Mouse (Mus musculus) liver, postnatal 0 days (tissue): ENCODE measurements around the gene Mgp. TPM values are rescaled to one million over a fixed set of nuclear protein-coding genes. Genes with fewer than 3 reads are reported as not detected.

ENCODE experiments used
- ATAC-seq: fragments of 200-750 bp; cut with Nextera tagmentation; 2 replicates; pipeline ENCODE4 v1.8.0; 2017; ENCODE audit warnings: mild to moderate bottlenecking, moderate library complexity
- DNase-seq: peaks from one replicate; pipeline ENCODE4 v3.0.0-alpha.2; 2016
- H3K27ac ChIP-seq: fragments of 300-500 bp; sonication (generic); 2 replicates; pipeline ENCODE4 v1.5.1; 2014; ENCODE audit warnings: antibody characterized with exemption, moderate library complexity, mild to moderate bottlenecking, low read depth
- H3K27me3 ChIP-seq: fragments of 300-500 bp; sonication (generic); 2 replicates; pipeline ENCODE4 v1.6.1; 2014; ENCODE audit warnings: low read length, control low read depth, mixed read lengths; ENCODE audit not compliant: insufficient read depth
- H3K36me3 ChIP-seq: fragments of 300-500 bp; sonication (generic); replicated peaks from 2 replicates; pipeline ENCODE4 v1.6.1; 2014; ENCODE audit warnings: mild to moderate bottlenecking, control low read depth, low read length, moderate library complexity, mixed read lengths; ENCODE audit not compliant: insufficient read depth
- H3K4me1 ChIP-seq: fragments of 300-500 bp; sonication (generic); 2 replicates; pipeline ENCODE4 v1.6.1; 2014; ENCODE audit warnings: antibody characterized with exemption, mild to moderate bottlenecking, control low read depth; ENCODE audit not compliant: insufficient read depth
- H3K4me2 ChIP-seq: fragments of 300-500 bp; sonication (generic); 2 replicates; pipeline ENCODE4 v1.6.1; 2014; ENCODE audit warnings: low read depth, mild to moderate bottlenecking, low read length, moderate library complexity, mixed read lengths
- H3K4me3 ChIP-seq: fragments of 300-500 bp; sonication (generic); 2 replicates; pipeline ENCODE4 v1.5.1; 2014; ENCODE audit warnings: low read depth, low read length
- H3K9ac ChIP-seq: fragments of 300-500 bp; sonication (generic); replicated peaks from 2 replicates; pipeline ENCODE4 v1.6.1; 2014; ENCODE audit warnings: mild to moderate bottlenecking, moderate library complexity
- H3K9me3 ChIP-seq: fragments of 300-500 bp; sonication (generic); 2 replicates; pipeline ENCODE4 v1.6.1; 2016; ENCODE audit warnings: mild to moderate bottlenecking, control low read depth, low read length, mixed read lengths
- CTCF ChIP-seq: sonication (generic); IDR thresholded peaks from 2 replicates; pipeline ENCODE4 v1.5.1; 2016; ENCODE audit warnings: antibody characterized with exemption, low read depth
- EP300 ChIP-seq: IDR thresholded peaks from 2 replicates; pipeline ENCODE4 v1.6.1; 2016; ENCODE audit warnings: antibody characterized with exemption, low read depth, mild to moderate bottlenecking
- WGBS: fragments of 180-500 bp; shearing (Covaris S2); extraction: QIAGEN DNeasy Blood & Tissue Kit; methylation state at CpG from one replicate; pipeline ENCODE4 v1.1.7; 2014; ENCODE audit not compliant: insufficient replicate concordance; 5-methylcytosine and 5-hydroxymethylcytosine counted together
- polyA plus RNA-seq: library from polyadenylated mRNA; unstranded; fragments of >200 nt; fragmentation: Nextera tagmentation; extraction: Ambion mirVana; gene quantifications from 2 replicates; pipeline ENCODE4 v1.2.1, GENCODE M21; 2015

Mgp gene
- polyA plus RNA-seq, 1 experiment from 2014 or later = 4.5 TPM

- no peaks in the 10 kb centered on the region for H3K9me3 ChIP-seq
- H3K4me2 ChIP-seq = no peak overlapping the region
- H3K4me3 ChIP-seq = no peak overlapping the region
- H3K27ac ChIP-seq = no peak overlapping the region
- no peaks in the 10 kb centered on the region for H3K27me3 ChIP-seq
- WGBS = 82% methylated on average over 5 of the region's 5 CpGs
- H3K9ac ChIP-seq = no peak overlapping the region
- peaks cover 22% of the 10 kb centered on the region for H3K36me3 ChIP-seq
- H3K4me1 ChIP-seq = peaks cover 18% of the 10 kb centered on the region
- no peak for ATAC-seq
- no peak for TF ChIP-seq EP300
- TF ChIP-seq CTCF = no peak
- DNase-seq = no peak
Measured at GRCm38 (mm10) chr6:136845706-136846480, 29.7 kb downstream of the Mgp start.

- Histone ChIP-seq H3K27me3 (no peaks in the 10 kb centered on the region), H3K4me1 (peaks cover 9% of the 10 kb centered on the region), H3K9me3 (no peaks in the 10 kb centered on the region), H3K9ac (no peak overlapping the region), H3K4me2 (no peak overlapping the region), H3K4me3 (no peak overlapping the region), H3K36me3 (peaks cover 19% of the 10 kb centered on the region), H3K27ac (no peak overlapping the region)
- DNase-seq = no peak
- TF ChIP-seq EP300 = no peak
- no peak for TF ChIP-seq CTCF
- ATAC-seq = no peak
- WGBS = 84% methylated on average over 2 of the region's 2 CpGs
Measured at GRCm38 (mm10) chr6:136844903-136845302, 30.7 kb downstream of the Mgp start.

GRCm38 (mm10) chr6:136837323-136837722 lies 38.3 kb downstream of the Mgp start:
- no peaks in the 10 kb centered on the region for H3K9me3 ChIP-seq
- no peak overlapping the region for H3K27ac ChIP-seq
- H3K4me3 ChIP-seq = no peak overlapping the region
- no peak overlapping the region for H3K9ac ChIP-seq
- DNase-seq (no peak), ATAC-seq (no peak)
- H3K4me1 ChIP-seq = no peaks in the 10 kb centered on the region
- H3K4me2 ChIP-seq = no peak overlapping the region
- TF ChIP-seq EP300 = no peak
- TF ChIP-seq CTCF = no peak
- no peaks in the 10 kb centered on the region for H3K27me3 ChIP-seq
- WGBS = 77% methylated on average over 3 of the region's 3 CpGs
- no peaks in the 10 kb centered on the region for H3K36me3 ChIP-seq

- no peak for TF ChIP-seq EP300
- no peak for TF ChIP-seq CTCF
- 50% methylated on average over 4 of the region's 4 CpGs for WGBS
- Histone ChIP-seq H3K9ac (no peak within 1 kb of the TSS), H3K4me1 (no peaks in the 10 kb centered on the region), H3K9me3 (no peaks in the 10 kb centered on the region), H3K4me2 (no peak within 1 kb of the TSS), H3K27ac (no peak within 1 kb of the TSS), H3K4me3 (no peak within 1 kb of the TSS), H3K27me3 (no peaks in the 10 kb centered on the region), H3K36me3 (no peaks in the 10 kb centered on the region)
- ATAC-seq (no peak), DNase-seq (no peak)
Measured at GRCm38 (mm10) chr6:136835352-136835751, 40.3 kb downstream of the Mgp start, which contains the start of gene Smco3. Smco3 (minus strand) TSS chr6:136835452.

- Histone ChIP-seq H3K4me3 (no peak overlapping the region), H3K9me3 (no peaks in the 10 kb centered on the region), H3K9ac (no peak overlapping the region), H3K27me3 (no peaks in the 10 kb centered on the region), H3K27ac (0 out of 2 replicates have a peak overlapping the region, but pooled peaks have one; percentile 29), H3K4me1 (peaks cover 12% of the 10 kb centered on the region), H3K36me3 (no peaks in the 10 kb centered on the region), H3K4me2 (0 out of 2 replicates have a peak overlapping the region, but pooled peaks have one; percentile 14)
- DNase-seq (no peak), ATAC-seq (no peak)
- no peak for TF ChIP-seq EP300
- 31% methylated on average over 5 of the region's 5 CpGs for WGBS
Measured at GRCm38 (mm10) chr6:136831712-136832111, 43.9 kb downstream of the Mgp start.

- H3K4me2 ChIP-seq = peak overlapping the region; percentile 76
- no peak overlapping the region for H3K9ac ChIP-seq
- whole genome bisulfite sequencing = 31% methylated on average over 4 of the region's 4 CpGs
- H3K36me3 ChIP-seq = peaks cover 19% of the 10 kb centered on the region
- no peaks in the 10 kb centered on the region for H3K9me3 ChIP-seq
- H3K27ac ChIP-seq = peak overlapping the region; percentile 76
- DNase-seq (no peak), ATAC-seq (no peak)
- TF ChIP-seq CTCF (no peak), EP300 (no peak)
- no peaks in the 10 kb centered on the region for H3K27me3 ChIP-seq
- peak overlapping the region; percentile 93 for H3K4me3 ChIP-seq
- H3K4me1 ChIP-seq = peaks cover 16% of the 10 kb centered on the region
Measured at GRCm38 (mm10) chr6:136828681-136829080, 46.9 kb downstream of the Mgp start.
